Mouse (Mus musculus): ENCODE measurements around the gene Hoxd13. TPM values are rescaled to one million over a fixed set of nuclear protein-coding genes. Genes with fewer than 3 reads are reported as not detected.

The Hoxd13 gene
- polyA plus RNA-seq, 1 experiment from 2014 or later: not detected

GRCm38 (mm10) chr2:74691022-74691951, 23.2 kb downstream of the Hoxd13 start, which contains the start of gene Hoxd10:
Gene Hoxd10 (plus strand): TSS chr2:74691924.
- ATAC-seq: peak; percentile 31; the same call in 1 of the 2 replicates
- Histone ChIP-seq H3K27ac (ENCODE audit: low read length) (no peak within 1 kb of the TSS), H3K9ac (replicated peaks; ENCODE audit: low read depth, low read length) (no peak within 1 kb of the TSS), H3K4me1 (replicated peaks; ENCODE audit: control insufficient read depth, insufficient read depth, low read length) (0 out of 2 replicates have a peak, but pooled peaks cover 2% of the 10 kb centered on the region), H3K27me3 (replicated peaks; ENCODE audit: control insufficient read depth, insufficient read depth, low read length) (peaks cover 86% of the 10 kb centered on the region), H3K4me2 (ENCODE audit: low read length) (no peak within 1 kb of the TSS), H3K4me3 (replicated peaks; ENCODE audit: low read length) (no peak within 1 kb of the TSS), H3K9me3 (ENCODE audit: control insufficient read depth, low read length) (no peaks in the 10 kb centered on the region), H3K36me3 (ENCODE audit: control insufficient read depth, insufficient read depth) (no peaks in the 10 kb centered on the region)
- WGBS: under 1% methylated on average over 52 of the region's 56 CpGs

- Histone ChIP-seq H3K9me3 (ENCODE audit: control insufficient read depth, low read length) (no peaks in the 10 kb centered on the region), H3K4me1 (replicated peaks; ENCODE audit: control insufficient read depth, insufficient read depth, low read length) (0 out of 2 replicates have a peak, but pooled peaks cover 2% of the 10 kb centered on the region), H3K27me3 (replicated peaks; ENCODE audit: control insufficient read depth, insufficient read depth, low read length) (peaks cover 85% of the 10 kb centered on the region), H3K4me2 (ENCODE audit: low read length) (no peak overlapping the region), H3K27ac (ENCODE audit: low read length) (no peak overlapping the region), H3K9ac (replicated peaks; ENCODE audit: low read depth, low read length) (no peak overlapping the region), H3K4me3 (replicated peaks; ENCODE audit: low read length) (no peak overlapping the region), H3K36me3 (ENCODE audit: control insufficient read depth, insufficient read depth) (no peaks in the 10 kb centered on the region)
- 4% methylated on average over 35 of the region's 35 CpGs for WGBS
- ATAC-seq: no peak
Observed at GRCm38 (mm10) chr2:74691995-74692807, 24.1 kb downstream of the Hoxd13 start.

GRCm38 (mm10) chr2:74692808-74693431, 24.8 kb downstream of the Hoxd13 start:
- WGBS: 1% methylated on average over 20 of the region's 20 CpGs
- H3K9ac ChIP-seq (replicated peaks; ENCODE audit: low read depth, low read length): no peak overlapping the region
- peaks cover 7% of the 10 kb centered on the region for H3K4me1 ChIP-seq (replicated peaks; ENCODE audit: control insufficient read depth, insufficient read depth, low read length)
- H3K27me3 ChIP-seq (replicated peaks; ENCODE audit: control insufficient read depth, insufficient read depth, low read length): peaks cover 85% of the 10 kb centered on the region
- ATAC-seq: no peak
- H3K27ac ChIP-seq (ENCODE audit: low read length): no peak overlapping the region
- H3K4me3 ChIP-seq (replicated peaks; ENCODE audit: low read length): no peak overlapping the region
- H3K36me3 ChIP-seq (ENCODE audit: control insufficient read depth, insufficient read depth): no peaks in the 10 kb centered on the region
- H3K9me3 ChIP-seq (ENCODE audit: control insufficient read depth, low read length): no peaks in the 10 kb centered on the region
- H3K4me2 ChIP-seq (ENCODE audit: low read length): no peak overlapping the region

GRCm38 (mm10) chr2:74693432-74693827, 25.3 kb downstream of the Hoxd13 start:
- H3K9ac ChIP-seq (replicated peaks; ENCODE audit: low read depth, low read length): no peak overlapping the region
- H3K27ac ChIP-seq (ENCODE audit: low read length): no peak overlapping the region
- no peak overlapping the region for H3K4me3 ChIP-seq (replicated peaks; ENCODE audit: low read length)
- 3% methylated on average over 4 of the region's 4 CpGs for WGBS
- H3K27me3 ChIP-seq (replicated peaks; ENCODE audit: control insufficient read depth, insufficient read depth, low read length): peaks cover 83% of the 10 kb centered on the region
- H3K4me2 ChIP-seq (ENCODE audit: low read length): no peak overlapping the region
- H3K4me1 ChIP-seq (replicated peaks; ENCODE audit: control insufficient read depth, insufficient read depth, low read length): peaks cover 12% of the 10 kb centered on the region
- no peaks in the 10 kb centered on the region for H3K9me3 ChIP-seq (ENCODE audit: control insufficient read depth, low read length)
- no peak for ATAC-seq
- H3K36me3 ChIP-seq (ENCODE audit: control insufficient read depth, insufficient read depth): no peaks in the 10 kb centered on the region

- Histone ChIP-seq H3K27me3 (replicated peaks; ENCODE audit: control insufficient read depth, insufficient read depth, low read length) (peaks cover 86% of the 10 kb centered on the region), H3K27ac (ENCODE audit: low read length) (no peak overlapping the region), H3K4me2 (ENCODE audit: low read length) (no peak overlapping the region), H3K36me3 (ENCODE audit: control insufficient read depth, insufficient read depth) (no peaks in the 10 kb centered on the region), H3K9me3 (ENCODE audit: control insufficient read depth, low read length) (no peaks in the 10 kb centered on the region), H3K9ac (replicated peaks; ENCODE audit: low read depth, low read length) (no peak overlapping the region), H3K4me3 (replicated peaks; ENCODE audit: low read length) (no peak overlapping the region), H3K4me1 (replicated peaks; ENCODE audit: control insufficient read depth, insufficient read depth, low read length) (peaks cover 13% of the 10 kb centered on the region)
- under 1% methylated on average over 16 of the region's 16 CpGs for WGBS
- ATAC-seq: no peak
Observed at GRCm38 (mm10) chr2:74694066-74694465, 26.0 kb downstream of the Hoxd13 start.

GRCm38 (mm10) chr2:74695383-74695782, 27.3 kb downstream of the Hoxd13 start:
- Histone ChIP-seq H3K27ac (ENCODE audit: low read length) (no peak overlapping the region), H3K27me3 (replicated peaks; ENCODE audit: control insufficient read depth, insufficient read depth, low read length) (peaks cover 90% of the 10 kb centered on the region), H3K36me3 (ENCODE audit: control insufficient read depth, insufficient read depth) (no peaks in the 10 kb centered on the region), H3K4me3 (replicated peaks; ENCODE audit: low read length) (no peak overlapping the region), H3K4me2 (ENCODE audit: low read length) (no peak overlapping the region), H3K9ac (replicated peaks; ENCODE audit: low read depth, low read length) (no peak overlapping the region), H3K9me3 (ENCODE audit: control insufficient read depth, low read length) (no peaks in the 10 kb centered on the region), H3K4me1 (replicated peaks; ENCODE audit: control insufficient read depth, insufficient read depth, low read length) (peaks cover 13% of the 10 kb centered on the region)
- 6% methylated on average over 1 of the region's 1 CpGs for WGBS
- no peak for ATAC-seq

- Histone ChIP-seq H3K27me3 (replicated peaks; ENCODE audit: control insufficient read depth, insufficient read depth, low read length) (peaks cover 94% of the 10 kb centered on the region), H3K4me2 (ENCODE audit: low read length) (no peak overlapping the region), H3K4me1 (replicated peaks; ENCODE audit: control insufficient read depth, insufficient read depth, low read length) (peaks cover 13% of the 10 kb centered on the region), H3K27ac (ENCODE audit: low read length) (no peak overlapping the region), H3K36me3 (ENCODE audit: control insufficient read depth, insufficient read depth) (no peaks in the 10 kb centered on the region), H3K9ac (replicated peaks; ENCODE audit: low read depth, low read length) (no peak overlapping the region), H3K4me3 (replicated peaks; ENCODE audit: low read length) (no peak overlapping the region), H3K9me3 (ENCODE audit: control insufficient read depth, low read length) (no peaks in the 10 kb centered on the region)
- 0% methylated on average over 7 of the region's 7 CpGs for WGBS
- no peak for ATAC-seq
Observed at GRCm38 (mm10) chr2:74695813-74696430, 27.8 kb downstream of the Hoxd13 start.

- no peaks in the 10 kb centered on the region for H3K36me3 ChIP-seq (ENCODE audit: control insufficient read depth, insufficient read depth)
- H3K4me1 ChIP-seq (replicated peaks; ENCODE audit: control insufficient read depth, insufficient read depth, low read length): peaks cover 11% of the 10 kb centered on the region
- H3K27me3 ChIP-seq (replicated peaks; ENCODE audit: control insufficient read depth, insufficient read depth, low read length): peaks cover 95% of the 10 kb centered on the region
- H3K9me3 ChIP-seq (ENCODE audit: control insufficient read depth, low read length): no peaks in the 10 kb centered on the region
- under 1% methylated on average over 34 of the region's 34 CpGs for WGBS
- H3K27ac ChIP-seq (ENCODE audit: low read length): no peak overlapping the region
- no peak overlapping the region for H3K9ac ChIP-seq (replicated peaks; ENCODE audit: low read depth, low read length)
- no peak overlapping the region for H3K4me2 ChIP-seq (ENCODE audit: low read length)
- ATAC-seq: no peak
- H3K4me3 ChIP-seq (replicated peaks; ENCODE audit: low read length): no peak overlapping the region
Observed at GRCm38 (mm10) chr2:74696442-74697335, 28.6 kb downstream of the Hoxd13 start.
